Mouse (Mus musculus): ENCODE results near the gene B3gnt2. TPM values are rescaled to one million over a fixed set of nuclear protein-coding genes. Genes with fewer than 3 reads are reported as not detected.

Gene B3gnt2
- polyA plus RNA-seq, 1 experiment from 2014 or later = 8.4 TPM

- no peaks in the 10 kb centered on the region for H3K9me3 ChIP-seq (ENCODE audit: control insufficient read depth, low read length)
- no peaks in the 10 kb centered on the region for H3K4me1 ChIP-seq (replicated peaks; ENCODE audit: control insufficient read depth, insufficient read depth, low read length)
- no peaks in the 10 kb centered on the region for H3K36me3 ChIP-seq (ENCODE audit: control insufficient read depth, insufficient read depth, low read length)
- no peak overlapping the region for H3K9ac ChIP-seq (ENCODE audit: low read length)
- ATAC-seq (replicated peaks; ENCODE audit: low FRiP score, low TSS enrichment, low read depth) (no peak), DNase-seq (ENCODE audit: low spot score) (no peak)
- no peak overlapping the region for H3K4me3 ChIP-seq (ENCODE audit: low read depth, low read length)
- H3K27me3 ChIP-seq (replicated peaks; ENCODE audit: control insufficient read depth, insufficient read depth, low read length) = no peaks in the 10 kb centered on the region
- no peak overlapping the region for H3K4me2 ChIP-seq (ENCODE audit: low read length)
- H3K27ac ChIP-seq (ENCODE audit: low read depth) = no peak overlapping the region
- 61% methylated on average over 7 of the region's 7 CpGs for WGBS
Observed at GRCm38 (mm10) chr11:22809465-22810096, 51.2 kb downstream of the B3gnt2 start.

GRCm38 (mm10) chr11:22808040-22808439 is 52.7 kb downstream of the B3gnt2 start:
- no peaks in the 10 kb centered on the region for H3K4me1 ChIP-seq (replicated peaks; ENCODE audit: control insufficient read depth, insufficient read depth, low read length)
- H3K9me3 ChIP-seq (ENCODE audit: control insufficient read depth, low read length) = no peaks in the 10 kb centered on the region
- DNase-seq (ENCODE audit: low spot score) = no peak
- no peak overlapping the region for H3K27ac ChIP-seq (ENCODE audit: low read depth)
- no peaks in the 10 kb centered on the region for H3K36me3 ChIP-seq (ENCODE audit: control insufficient read depth, insufficient read depth, low read length)
- no peak for ATAC-seq (replicated peaks; ENCODE audit: low FRiP score, low TSS enrichment, low read depth)
- H3K4me3 ChIP-seq (ENCODE audit: low read depth, low read length) = no peak overlapping the region
- no peak overlapping the region for H3K9ac ChIP-seq (ENCODE audit: low read length)
- H3K27me3 ChIP-seq (replicated peaks; ENCODE audit: control insufficient read depth, insufficient read depth, low read length) = no peaks in the 10 kb centered on the region
- no peak overlapping the region for H3K4me2 ChIP-seq (ENCODE audit: low read length)

GRCm38 (mm10) chr11:22805171-22805570 is 55.6 kb downstream of the B3gnt2 start:
- no peak overlapping the region for H3K4me3 ChIP-seq (ENCODE audit: low read depth, low read length)
- H3K36me3 ChIP-seq (ENCODE audit: control insufficient read depth, insufficient read depth, low read length) = no peaks in the 10 kb centered on the region
- H3K27ac ChIP-seq (ENCODE audit: low read depth) = no peak overlapping the region
- 82% methylated on average over 1 of the region's 1 CpGs for WGBS
- no peaks in the 10 kb centered on the region for H3K27me3 ChIP-seq (replicated peaks; ENCODE audit: control insufficient read depth, insufficient read depth, low read length)
- ATAC-seq (replicated peaks; ENCODE audit: low FRiP score, low TSS enrichment, low read depth) = no peak
- DNase-seq (ENCODE audit: low spot score) = no peak
- no peak overlapping the region for H3K9ac ChIP-seq (ENCODE audit: low read length)
- no peaks in the 10 kb centered on the region for H3K4me1 ChIP-seq (replicated peaks; ENCODE audit: control insufficient read depth, insufficient read depth, low read length)
- H3K4me2 ChIP-seq (ENCODE audit: low read length) = no peak overlapping the region
- no peaks in the 10 kb centered on the region for H3K9me3 ChIP-seq (ENCODE audit: control insufficient read depth, low read length)

GRCm38 (mm10) chr11:22799987-22800424 is 60.8 kb downstream of the B3gnt2 start:
- no peaks in the 10 kb centered on the region for H3K9me3 ChIP-seq (ENCODE audit: control insufficient read depth, low read length)
- no peak for DNase-seq (ENCODE audit: low spot score)
- H3K27ac ChIP-seq (ENCODE audit: low read depth) = 0 out of 2 replicates have a peak overlapping the region, but pooled peaks have one; percentile 27
- H3K4me1 ChIP-seq (replicated peaks; ENCODE audit: control insufficient read depth, insufficient read depth, low read length) = no peaks in the 10 kb centered on the region
- no peaks in the 10 kb centered on the region for H3K36me3 ChIP-seq (ENCODE audit: control insufficient read depth, insufficient read depth, low read length)
- H3K4me3 ChIP-seq (ENCODE audit: low read depth, low read length) = no peak overlapping the region
- no peaks in the 10 kb centered on the region for H3K27me3 ChIP-seq (replicated peaks; ENCODE audit: control insufficient read depth, insufficient read depth, low read length)
- no peak overlapping the region for H3K9ac ChIP-seq (ENCODE audit: low read length)
- ATAC-seq (replicated peaks; ENCODE audit: low FRiP score, low TSS enrichment, low read depth) = peak; percentile 78
- 13% methylated on average over 9 of the region's 9 CpGs for WGBS
- peak overlapping the region; percentile 30 for H3K4me2 ChIP-seq (ENCODE audit: low read length)

GRCm38 (mm10) chr11:22798916-22799315 is 61.8 kb downstream of the B3gnt2 start:
- no peak for ATAC-seq (replicated peaks; ENCODE audit: low FRiP score, low TSS enrichment, low read depth)
- Histone ChIP-seq H3K27ac (ENCODE audit: low read depth) (0 out of 2 replicates have a peak overlapping the region, but pooled peaks have one; percentile 27), H3K4me3 (ENCODE audit: low read depth, low read length) (no peak overlapping the region), H3K27me3 (replicated peaks; ENCODE audit: control insufficient read depth, insufficient read depth, low read length) (no peaks in the 10 kb centered on the region), H3K4me2 (ENCODE audit: low read length) (no peak overlapping the region), H3K36me3 (ENCODE audit: control insufficient read depth, insufficient read depth, low read length) (no peaks in the 10 kb centered on the region), H3K9ac (ENCODE audit: low read length) (no peak overlapping the region), H3K9me3 (ENCODE audit: control insufficient read depth, low read length) (no peaks in the 10 kb centered on the region), H3K4me1 (replicated peaks; ENCODE audit: control insufficient read depth, insufficient read depth, low read length) (no peaks in the 10 kb centered on the region)
- no peak for DNase-seq (ENCODE audit: low spot score)
- WGBS = 71% methylated on average over 5 of the region's 5 CpGs

GRCm38 (mm10) chr11:22794734-22795133 is 66.0 kb downstream of the B3gnt2 start:
- 90% methylated on average over 1 of the region's 1 CpGs for WGBS

GRCm38 (mm10) chr11:22793881-22794203 is 66.9 kb downstream of the B3gnt2 start:
- ATAC-seq (replicated peaks; ENCODE audit: low FRiP score, low TSS enrichment, low read depth) = no peak
- no peaks in the 10 kb centered on the region for H3K27me3 ChIP-seq (replicated peaks; ENCODE audit: control insufficient read depth, insufficient read depth, low read length)
- WGBS = 69% methylated on average over 1 of the region's 1 CpGs
- H3K36me3 ChIP-seq (ENCODE audit: control insufficient read depth, insufficient read depth, low read length) = no peaks in the 10 kb centered on the region
- H3K4me2 ChIP-seq (ENCODE audit: low read length) = no peak overlapping the region
- H3K27ac ChIP-seq (ENCODE audit: low read depth) = no peak overlapping the region
- no peak overlapping the region for H3K4me3 ChIP-seq (ENCODE audit: low read depth, low read length)
- no peaks in the 10 kb centered on the region for H3K4me1 ChIP-seq (replicated peaks; ENCODE audit: control insufficient read depth, insufficient read depth, low read length)
- no peaks in the 10 kb centered on the region for H3K9me3 ChIP-seq (ENCODE audit: control insufficient read depth, low read length)
- no peak overlapping the region for H3K9ac ChIP-seq (ENCODE audit: low read length)
- DNase-seq (ENCODE audit: low spot score) = no peak

More at GRCm38 (mm10) chr11:22794734-22795133, 66.0 kb downstream of the B3gnt2 start:
- no peaks in the 10 kb centered on the region for H3K36me3 ChIP-seq (ENCODE audit: control insufficient read depth, insufficient read depth, low read length)
- no peak overlapping the region for H3K4me2 ChIP-seq (ENCODE audit: low read length)
- DNase-seq (ENCODE audit: low spot score) (no peak), ATAC-seq (replicated peaks; ENCODE audit: low FRiP score, low TSS enrichment, low read depth) (no peak)
- no peak overlapping the region for H3K27ac ChIP-seq (ENCODE audit: low read depth)
- H3K9me3 ChIP-seq (ENCODE audit: control insufficient read depth, low read length) = no peaks in the 10 kb centered on the region
- no peak overlapping the region for H3K4me3 ChIP-seq (ENCODE audit: low read depth, low read length)
- H3K4me1 ChIP-seq (replicated peaks; ENCODE audit: control insufficient read depth, insufficient read depth, low read length) = no peaks in the 10 kb centered on the region
- H3K9ac ChIP-seq (ENCODE audit: low read length) = no peak overlapping the region
- no peaks in the 10 kb centered on the region for H3K27me3 ChIP-seq (replicated peaks; ENCODE audit: control insufficient read depth, insufficient read depth, low read length)

GRCm38 (mm10) chr11:22793176-22793880 is 67.4 kb downstream of the B3gnt2 start:
- WGBS = 81% methylated on average over 3 of the region's 3 CpGs
- ATAC-seq (replicated peaks; ENCODE audit: low FRiP score, low TSS enrichment, low read depth) (no peak), DNase-seq (ENCODE audit: low spot score) (no peak)
- H3K27ac ChIP-seq (ENCODE audit: low read depth) = no peak overlapping the region
- no peaks in the 10 kb centered on the region for H3K36me3 ChIP-seq (ENCODE audit: control insufficient read depth, insufficient read depth, low read length)
- no peak overlapping the region for H3K4me3 ChIP-seq (ENCODE audit: low read depth, low read length)
- no peak overlapping the region for H3K4me2 ChIP-seq (ENCODE audit: low read length)
- H3K4me1 ChIP-seq (replicated peaks; ENCODE audit: control insufficient read depth, insufficient read depth, low read length) = no peaks in the 10 kb centered on the region
- H3K9ac ChIP-seq (ENCODE audit: low read length) = no peak overlapping the region
- no peaks in the 10 kb centered on the region for H3K27me3 ChIP-seq (replicated peaks; ENCODE audit: control insufficient read depth, insufficient read depth, low read length)
- H3K9me3 ChIP-seq (ENCODE audit: control insufficient read depth, low read length) = no peaks in the 10 kb centered on the region

GRCm38 (mm10) chr11:22792149-22792548 is 68.6 kb downstream of the B3gnt2 start:
- no peak overlapping the region for H3K4me3 ChIP-seq (ENCODE audit: low read depth, low read length)
- no peak overlapping the region for H3K27ac ChIP-seq (ENCODE audit: low read depth)
- no peak overlapping the region for H3K9ac ChIP-seq (ENCODE audit: low read length)
- no peaks in the 10 kb centered on the region for H3K4me1 ChIP-seq (replicated peaks; ENCODE audit: control insufficient read depth, insufficient read depth, low read length)
- 89% methylated on average over 1 of the region's 1 CpGs for WGBS
- ATAC-seq (replicated peaks; ENCODE audit: low FRiP score, low TSS enrichment, low read depth) = no peak
- H3K4me2 ChIP-seq (ENCODE audit: low read length) = no peak overlapping the region
- H3K9me3 ChIP-seq (ENCODE audit: control insufficient read depth, low read length) = no peaks in the 10 kb centered on the region
- H3K36me3 ChIP-seq (ENCODE audit: control insufficient read depth, insufficient read depth, low read length) = no peaks in the 10 kb centered on the region
- H3K27me3 ChIP-seq (replicated peaks; ENCODE audit: control insufficient read depth, insufficient read depth, low read length) = no peaks in the 10 kb centered on the region
- no peak for DNase-seq (ENCODE audit: low spot score)
